Mouse (Mus musculus) stomach, postnatal 0 days (tissue): ENCODE measurements around the gene Hmgcl. TPM values are rescaled to one million over a fixed set of nuclear protein-coding genes. Genes with fewer than 3 reads are reported as not detected.

Experiments
- ATAC-seq: fragments of 200-750 bp; cut with Nextera tagmentation; 2 replicates; pipeline ENCODE4 v1.8.0; 2017; ENCODE audit not compliant: low FRiP score, low TSS enrichment
- DNase-seq: peaks from one replicate; pipeline ENCODE4 v3.0.0-alpha.2; 2016; ENCODE audit warnings: low spot score
- H3K27ac ChIP-seq: fragments of 300-500 bp; sonication (generic); replicated peaks from 2 replicates; pipeline ENCODE4 v1.5.1; 2014; ENCODE audit warnings: mild to moderate bottlenecking, control low read depth
- H3K27me3 ChIP-seq: fragments of 300-500 bp; sonication (generic); 2 replicates; pipeline ENCODE4 v1.6.1; 2014; ENCODE audit warnings: low read length; ENCODE audit not compliant: control insufficient read depth, insufficient read depth
- H3K36me3 ChIP-seq: fragments of 300-500 bp; sonication (generic); 2 replicates; pipeline ENCODE4 v1.6.1; 2014; ENCODE audit warnings: low read length, mixed read lengths; ENCODE audit not compliant: control insufficient read depth, insufficient read depth
- H3K4me1 ChIP-seq: fragments of 300-500 bp; sonication (generic); replicated peaks from 2 replicates; pipeline ENCODE4 v1.6.1; 2014; ENCODE audit warnings: antibody characterized with exemption; ENCODE audit not compliant: control insufficient read depth, insufficient read depth
- H3K4me2 ChIP-seq: fragments of 300-500 bp; sonication (generic); replicated peaks from 2 replicates; pipeline ENCODE4 v1.6.1; 2014; ENCODE audit warnings: low read depth, mild to moderate bottlenecking, control low read depth, moderate library complexity
- H3K4me3 ChIP-seq: fragments of 300-500 bp; sonication (generic); 2 replicates; pipeline ENCODE4 v1.5.1; 2014; ENCODE audit warnings: low read depth, low read length, control low read depth
- H3K9ac ChIP-seq: fragments of 300-500 bp; sonication (generic); 2 replicates; pipeline ENCODE4 v1.6.1; 2014; ENCODE audit warnings: mild to moderate bottlenecking, low read length, control low read depth, mixed read lengths
- H3K9me3 ChIP-seq: fragments of 300-500 bp; sonication (generic); 2 replicates; pipeline ENCODE4 v1.6.1; 2016; ENCODE audit warnings: low read length; ENCODE audit not compliant: control insufficient read depth
- CTCF ChIP-seq: IDR thresholded peaks from 2 replicates; pipeline ENCODE4 v1.5.1; 2016; ENCODE audit warnings: antibody characterized with exemption, low read depth, mild to moderate bottlenecking, moderate library complexity
- EP300 ChIP-seq: optimal IDR thresholded peaks from 2 replicates; pipeline ENCODE3; 2016; ENCODE audit warnings: antibody characterized with exemption
- WGBS: fragments of 180-500 bp; shearing (Covaris S2); extraction: QIAGEN DNeasy Blood & Tissue Kit; methylation state at CpG from one replicate; pipeline ENCODE4 v1.1.7; 2014; 5-methylcytosine and 5-hydroxymethylcytosine counted together
- polyA plus RNA-seq: library from polyadenylated mRNA; unstranded; fragments of >200 nt; fragmentation: Nextera tagmentation; extraction: Ambion mirVana; gene quantifications from 2 replicates; pipeline ENCODE4 v1.2.1, GENCODE M21; 2015

The Hmgcl gene
- polyA plus RNA-seq, 1 experiment from 2014 or later: 154 TPM

DNA sequence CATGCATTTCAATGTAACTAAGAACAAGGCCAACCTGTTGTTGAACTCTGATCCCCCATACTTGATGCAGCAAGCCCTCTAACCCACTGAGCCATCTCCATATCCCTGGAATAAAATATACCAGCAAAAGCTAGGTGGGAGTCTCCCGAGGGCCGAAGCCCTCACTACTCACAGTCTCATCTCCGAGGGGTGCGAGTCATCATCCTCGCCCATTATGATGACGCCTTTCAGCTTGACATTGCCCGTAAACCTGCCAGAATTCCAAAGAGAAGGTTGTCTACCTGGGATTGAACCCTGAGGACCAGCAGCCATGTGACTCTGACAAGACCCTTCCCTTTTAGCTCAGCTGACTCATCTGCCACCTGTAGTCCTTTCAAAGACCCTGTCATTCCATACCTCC lies 39.5 kb downstream of the Hmgcl start:
- Histone ChIP-seq H3K36me3 (0 out of 2 replicates have a peak, but pooled peaks cover 4% of the 10 kb centered on the region), H3K4me1 (no peaks in the 10 kb centered on the region), H3K27me3 (no peaks in the 10 kb centered on the region), H3K9me3 (no peaks in the 10 kb centered on the region), H3K4me3 (peak overlapping the region; percentile 98; the same call in 1 of the 2 replicates), H3K27ac (no peak overlapping the region), H3K9ac (peak overlapping the region; percentile 95), H3K4me2 (peak overlapping the region; percentile 97)
- ATAC-seq (no peak), DNase-seq (no peak)
- TF ChIP-seq CTCF (no peak), EP300 (no peak)
- WGBS: 74% methylated on average over 7 of the region's 7 CpGs

DNA sequence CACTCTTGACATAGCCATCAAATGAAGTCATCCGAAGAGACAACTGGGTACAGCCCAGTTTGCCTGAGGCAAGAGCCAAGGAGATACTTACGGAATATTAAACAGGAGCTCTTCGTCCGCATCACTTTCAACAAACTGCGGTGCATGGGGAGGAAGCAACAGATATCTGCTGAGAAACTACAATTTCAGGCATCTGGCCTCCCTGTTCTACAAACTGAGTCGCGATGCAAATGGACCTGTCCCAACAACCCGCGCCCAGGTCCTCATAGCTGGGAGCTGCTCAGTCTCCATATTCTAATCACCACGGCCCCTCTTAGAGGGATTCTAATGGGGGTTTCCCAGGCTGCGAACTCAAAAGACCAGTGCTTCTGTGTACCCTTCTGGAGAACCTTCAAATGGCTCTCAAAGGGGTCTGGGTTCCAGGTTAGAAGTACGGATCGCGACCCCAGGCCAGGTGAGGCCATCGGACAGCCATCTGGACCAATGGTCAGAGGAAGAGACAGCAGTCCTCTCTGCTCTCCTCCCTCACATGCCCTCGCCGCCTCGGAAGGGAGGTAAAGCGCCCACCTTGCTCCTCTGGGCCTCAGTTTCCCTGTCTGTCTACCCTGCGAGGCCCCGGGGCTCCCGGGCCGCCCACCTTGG lies 40.2 kb downstream of the Hmgcl start:
- peak overlapping the region; percentile 90 for H3K27ac ChIP-seq
- H3K9me3 ChIP-seq: no peaks in the 10 kb centered on the region
- H3K4me2 ChIP-seq: peak overlapping the region; percentile 97
- H3K27me3 ChIP-seq: no peaks in the 10 kb centered on the region
- 0 out of 2 replicates have a peak, but pooled peaks cover 4% of the 10 kb centered on the region for H3K36me3 ChIP-seq
- ATAC-seq (no peak; the same call in 1 of the 2 replicates), DNase-seq (no peak)
- WGBS: 5% methylated on average over 23 of the region's 23 CpGs
- peak overlapping the region; percentile 95 for H3K9ac ChIP-seq
- TF ChIP-seq EP300 (no peak), CTCF (no peak)
- peak overlapping the region; percentile 98 for H3K4me3 ChIP-seq
- no peaks in the 10 kb centered on the region for H3K4me1 ChIP-seq

DNA sequence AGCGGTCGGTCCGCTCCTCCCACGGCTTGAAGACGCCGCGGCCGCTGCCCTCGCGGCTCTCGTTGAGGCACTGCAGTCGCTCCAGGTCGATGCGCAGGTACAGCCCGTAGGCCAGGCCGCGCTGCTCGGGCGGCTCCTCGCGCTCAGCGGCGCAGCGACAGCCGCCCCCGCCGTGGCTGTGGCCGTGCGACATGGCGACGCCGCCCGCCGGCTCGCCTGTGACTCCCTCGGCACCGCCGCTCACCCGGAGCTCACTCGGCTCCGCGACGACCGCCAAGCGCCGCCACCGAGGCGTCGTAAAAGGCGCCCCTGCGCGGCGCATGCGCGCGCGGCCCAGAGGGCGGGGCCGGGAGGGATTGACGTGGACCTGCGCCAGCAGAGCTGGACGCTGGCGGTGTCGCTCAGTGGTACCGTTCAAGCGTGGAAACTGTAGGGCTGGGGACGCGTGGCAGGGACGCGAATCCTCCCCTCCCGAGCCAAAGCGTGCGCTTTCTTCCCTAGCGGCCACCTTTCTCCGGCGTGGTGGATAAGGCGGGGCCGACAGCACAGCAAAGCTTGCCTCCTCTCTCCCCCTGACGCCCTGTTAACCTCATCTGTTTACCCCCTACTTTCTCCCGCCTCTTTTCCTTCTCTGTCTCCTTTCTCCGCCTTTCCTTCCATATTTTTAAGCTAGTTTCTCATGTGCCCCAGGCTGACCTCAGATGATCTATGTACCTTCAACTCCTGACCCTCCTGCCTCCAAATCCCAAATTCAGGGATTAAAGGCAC lies 40.9 kb downstream of the Hmgcl start, which contains the start of gene Pithd1:
TSS of gene Pithd1 (minus strand) at position 322 of the 768 bp plus-strand sequence.
- ATAC-seq (peak; percentile 90), DNase-seq (peak; percentile 94)
- peak within 1 kb of the TSS; percentile 98 for H3K4me3 ChIP-seq
- H3K27ac ChIP-seq: peak within 1 kb of the TSS; percentile 90
- H3K27me3 ChIP-seq: no peaks in the 10 kb centered on the region
- H3K4me2 ChIP-seq: peak within 1 kb of the TSS; percentile 97
- 0 out of 2 replicates have a peak, but pooled peaks cover 4% of the 10 kb centered on the region for H3K36me3 ChIP-seq
- no peak for TF ChIP-seq EP300
- peak; percentile 53 for TF ChIP-seq CTCF
- peak within 1 kb of the TSS; percentile 95 for H3K9ac ChIP-seq
- H3K9me3 ChIP-seq: no peaks in the 10 kb centered on the region
- under 1% methylated on average over 79 of the region's 81 CpGs for WGBS
- H3K4me1 ChIP-seq: no peaks in the 10 kb centered on the region

DNA sequence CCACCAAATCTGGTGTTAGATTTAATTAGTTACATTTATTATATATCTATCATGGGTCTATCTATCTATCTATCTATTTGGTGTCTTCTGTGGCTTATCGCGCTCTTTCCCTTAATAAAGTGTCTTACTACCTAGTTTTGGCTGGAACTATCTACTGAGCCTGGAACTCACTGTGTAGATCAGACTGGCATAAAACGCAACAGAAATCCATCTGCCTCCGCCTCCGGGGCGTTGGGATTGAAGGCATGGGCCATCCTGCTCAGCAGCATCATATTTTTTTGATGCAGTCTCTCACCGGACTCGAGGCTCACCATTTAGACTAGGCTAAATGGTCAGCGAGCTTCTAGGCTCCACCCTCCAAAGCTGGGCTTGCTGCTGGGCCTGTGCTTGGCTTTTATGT lies 41.5 kb downstream of the Hmgcl start:
- Histone ChIP-seq H3K36me3 (0 out of 2 replicates have a peak, but pooled peaks cover 4% of the 10 kb centered on the region), H3K27me3 (no peaks in the 10 kb centered on the region), H3K4me2 (peak overlapping the region; percentile 97), H3K27ac (peak overlapping the region; percentile 90), H3K9me3 (no peaks in the 10 kb centered on the region), H3K9ac (no peak overlapping the region), H3K4me1 (no peaks in the 10 kb centered on the region), H3K4me3 (peak overlapping the region; percentile 98)
- TF ChIP-seq CTCF (no peak), EP300 (no peak)
- DNase-seq (no peak), ATAC-seq (no peak)
- 63% methylated on average over 9 of the region's 9 CpGs for WGBS

DNA sequence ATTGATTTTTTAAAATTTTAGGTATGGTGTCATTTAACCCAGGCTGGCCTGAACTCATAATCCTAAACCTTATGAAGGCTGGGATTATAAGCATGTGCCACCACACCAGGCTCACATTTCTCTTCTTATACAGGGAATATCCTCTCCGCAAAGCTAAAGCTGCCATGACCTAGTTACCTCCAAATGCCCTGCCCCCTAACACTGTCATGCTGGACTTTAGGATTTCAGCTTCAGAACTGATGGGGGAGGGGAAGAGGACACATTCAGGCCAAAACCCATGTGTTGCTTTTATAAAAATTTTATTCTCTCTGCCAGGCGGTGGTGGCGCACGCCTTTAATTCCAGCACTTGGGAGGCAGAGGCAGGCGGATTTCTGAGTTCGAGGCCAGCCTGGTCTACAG lies 47.7 kb downstream of the Hmgcl start:
- Histone ChIP-seq H3K27me3 (no peaks in the 10 kb centered on the region), H3K4me2 (no peak overlapping the region), H3K4me3 (no peak overlapping the region), H3K36me3 (no peaks in the 10 kb centered on the region), H3K27ac (no peak overlapping the region), H3K4me1 (no peaks in the 10 kb centered on the region), H3K9me3 (no peaks in the 10 kb centered on the region), H3K9ac (no peak overlapping the region)
- ATAC-seq: no peak
- 94% methylated on average over 6 of the region's 6 CpGs for WGBS
- TF ChIP-seq CTCF (no peak), EP300 (no peak)
- DNase-seq: no peak

DNA sequence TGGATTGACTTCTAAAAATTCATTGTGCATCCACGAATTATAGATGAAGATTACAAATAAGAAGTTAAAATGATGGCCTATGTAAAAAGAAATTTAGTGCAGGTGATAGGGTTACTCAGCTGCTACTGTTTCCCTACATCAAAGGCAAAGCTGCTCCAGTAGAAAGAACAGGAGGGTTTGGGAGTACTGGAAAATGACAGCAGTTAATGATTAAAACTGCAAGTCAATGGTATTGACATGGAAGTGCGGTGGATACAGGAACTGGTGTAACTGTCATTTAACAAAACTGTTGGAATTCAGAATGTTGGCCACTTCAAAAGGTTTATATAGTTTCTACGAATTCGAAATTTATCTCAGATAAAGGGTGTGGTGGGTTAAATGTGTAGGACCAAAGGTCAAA lies 48.9 kb downstream of the Hmgcl start:
- no peak for DNase-seq
- no peak overlapping the region for H3K4me3 ChIP-seq
- H3K4me1 ChIP-seq: no peaks in the 10 kb centered on the region
- no peaks in the 10 kb centered on the region for H3K36me3 ChIP-seq
- TF ChIP-seq CTCF (no peak), EP300 (no peak)
- WGBS: 80% methylated on average over 4 of the region's 4 CpGs
- no peaks in the 10 kb centered on the region for H3K9me3 ChIP-seq
- H3K27ac ChIP-seq: no peak overlapping the region
- no peak overlapping the region for H3K4me2 ChIP-seq
- H3K27me3 ChIP-seq: no peaks in the 10 kb centered on the region
- no peak for ATAC-seq
- H3K9ac ChIP-seq: no peak overlapping the region
